Mouse (Mus musculus): ENCODE data around the gene Col9a1.

DNA sequence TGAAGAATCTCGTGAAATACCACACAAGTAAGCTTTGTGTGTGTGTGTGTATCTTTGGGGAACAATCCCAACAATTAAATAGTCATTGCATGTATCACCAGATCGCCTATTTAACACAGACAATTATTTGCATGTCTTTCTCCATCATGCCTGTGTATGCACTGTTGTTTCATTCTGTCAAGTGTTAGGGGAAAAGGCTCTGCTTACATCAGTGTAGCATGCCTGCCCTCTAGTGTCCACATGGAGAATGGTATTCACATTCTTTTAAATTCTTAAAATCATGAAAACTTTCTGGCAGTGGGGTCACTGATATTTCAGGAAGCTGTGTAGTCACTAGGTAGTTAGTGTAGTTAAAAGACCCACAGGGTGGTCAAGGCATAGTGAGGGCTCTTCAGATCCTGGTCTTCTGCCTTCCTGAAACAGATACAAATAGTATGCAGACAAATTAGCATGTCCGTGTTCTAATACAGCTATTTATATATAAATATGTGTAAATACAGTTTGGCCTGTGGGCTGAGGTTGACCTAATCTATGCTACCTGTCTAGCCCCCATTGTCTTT is 71.8 kb downstream of the Col9a1 start:
- TF ChIP-seq CTCF (IDR thresholded peaks at IDR 0.05; ENCODE audit: borderline replicate concordance, insufficient read depth, low read length) (0 out of 2 replicates have a peak, but pooled peaks have one; percentile 24), POLR2A (IDR thresholded peaks at IDR 0.05; ENCODE audit: low read depth, low read length) (no peak)
